ENCODE assay signal across 17 mouse cellular contexts in the genomic region with DNA sequence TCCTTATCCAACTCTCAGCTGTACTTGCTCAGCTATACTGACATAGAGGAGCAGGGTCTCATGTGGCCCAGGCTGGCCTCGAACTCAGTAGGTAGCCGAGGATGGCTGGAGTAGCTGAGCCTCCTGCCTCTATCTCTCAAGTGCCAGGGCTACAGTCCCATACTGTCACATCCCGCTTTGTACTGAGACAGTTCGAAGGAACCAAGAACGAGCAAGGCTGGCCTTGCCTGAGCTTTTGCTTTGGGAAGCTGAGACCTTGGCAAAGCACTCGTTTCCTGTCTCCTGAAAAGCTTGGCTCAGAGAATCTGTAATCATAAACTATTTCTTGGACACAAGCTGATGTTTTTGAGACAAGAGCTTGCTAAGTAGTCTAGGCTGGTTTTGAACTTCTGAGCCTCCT.
DNase-seq lines count a peak whose midpoint lies in the region; ATAC-seq lines count a peak whose summit lies in the region.
"Had no signal": no experiment of that assay in that cellular context is flagged by ENCODE, and none has a peak within 500 bp of the region (broad histone marks: within the 10 kb centered on the region; RNA-seq: fewer than 3 reads in every experiment).

No protein-coding gene starts in this region.

- H3K4me1 ChIP-seq in embryonic facial prominence, embryonic 14.5 days (ENCODE audit: control insufficient read depth, insufficient read depth, low read length) = no peaks in the 10 kb centered on the region
- peaks cover 6% of the 10 kb centered on the region; the same call in 1 of the 2 replicates for H3K4me1 ChIP-seq in embryonic facial prominence, embryonic 10.5 days
- no peaks in the 10 kb centered on the region for H3K4me1 ChIP-seq in intestine, embryonic 15.5 days (replicated peaks)
- H3K4me1 ChIP-seq: embryonic facial prominence, embryonic 13.5 days; hindbrain, embryonic 10.5 days had no signal

- WGBS in embryonic facial prominence, embryonic 14.5 days = 73% methylated on average over 6 of the region's 6 CpGs
- 83% methylated on average over 6 of the region's 6 CpGs for WGBS in embryonic facial prominence, embryonic 10.5 days
- 67% methylated on average over 6 of the region's 6 CpGs for whole genome bisulfite sequencing in intestine, embryonic 15.5 days

- H3K36me3 ChIP-seq in embryonic facial prominence, embryonic 14.5 days (ENCODE audit: control insufficient read depth, insufficient read depth, low read length) = no peaks in the 10 kb centered on the region
- H3K36me3 ChIP-seq in embryonic facial prominence, embryonic 10.5 days (replicated peaks) = no peaks in the 10 kb centered on the region
- no peaks in the 10 kb centered on the region for H3K36me3 ChIP-seq in intestine, embryonic 15.5 days
- H3K36me3 ChIP-seq: embryonic facial prominence, embryonic 13.5 days; heart, embryonic 12.5 days; hindbrain, embryonic 10.5 days; limb, embryonic 13.5 days had no signal

- no peak for ATAC-seq in embryonic facial prominence, embryonic 14.5 days (ENCODE audit: low read depth)
- ATAC-seq in intestine, embryonic 15.5 days = no peak
- ATAC-seq: liver, postnatal 0 days had no signal

- H3K4me3 ChIP-seq in embryonic facial prominence, embryonic 14.5 days (ENCODE audit: low read depth, low read length) = no peak overlapping the region
- no peak overlapping the region for H3K4me3 ChIP-seq in embryonic facial prominence, embryonic 10.5 days
- no peak overlapping the region for H3K4me3 ChIP-seq in intestine, embryonic 15.5 days (replicated peaks)
- H3K4me3 ChIP-seq: embryonic facial prominence, embryonic 13.5 days; heart, embryonic 12.5 days; hindbrain, embryonic 10.5 days; left cerebral cortex, adult 2 months; limb, embryonic 13.5 days had no signal

- no peak overlapping the region for H3K27ac ChIP-seq in embryonic facial prominence, embryonic 14.5 days (replicated peaks; ENCODE audit: low read depth, low read length)
- no peak overlapping the region for H3K27ac ChIP-seq in embryonic facial prominence, embryonic 10.5 days (replicated peaks)
- no peak overlapping the region for H3K27ac ChIP-seq in intestine, embryonic 15.5 days
- H3K27ac ChIP-seq: embryonic facial prominence, embryonic 13.5 days; hindbrain, embryonic 10.5 days; left cerebral cortex, adult 2 months; limb, embryonic 13.5 days had no signal

- H3K9me3 ChIP-seq in embryonic facial prominence, embryonic 14.5 days (ENCODE audit: control insufficient read depth, low read length) = no peaks in the 10 kb centered on the region
- no peaks in the 10 kb centered on the region for H3K9me3 ChIP-seq in embryonic facial prominence, embryonic 10.5 days
- no peaks in the 10 kb centered on the region for H3K9me3 ChIP-seq in intestine, embryonic 15.5 days
- H3K9me3 ChIP-seq: embryonic facial prominence, embryonic 13.5 days; heart, embryonic 12.5 days; hindbrain, embryonic 10.5 days; limb, embryonic 13.5 days had no signal

- no peak overlapping the region for H3K9ac ChIP-seq in embryonic facial prominence, embryonic 14.5 days (ENCODE audit: low read depth, low read length)
- no peak overlapping the region for H3K9ac ChIP-seq in intestine, embryonic 15.5 days
- H3K9ac ChIP-seq: embryonic facial prominence, embryonic 13.5 days; heart, embryonic 12.5 days; limb, embryonic 13.5 days; liver, postnatal 0 days had no signal

- no peak overlapping the region for H3K4me2 ChIP-seq in embryonic facial prominence, embryonic 14.5 days (ENCODE audit: low read depth, low read length)
- no peak overlapping the region for H3K4me2 ChIP-seq in intestine, embryonic 15.5 days (replicated peaks)
- H3K4me2 ChIP-seq: embryonic facial prominence, embryonic 13.5 days; heart, embryonic 12.5 days; limb, embryonic 13.5 days; midbrain, embryonic 11.5 days had no signal

- H3K27me3 ChIP-seq in embryonic facial prominence, embryonic 14.5 days (replicated peaks; ENCODE audit: control insufficient read depth, insufficient read depth, low read length) = no peaks in the 10 kb centered on the region
- no peaks in the 10 kb centered on the region for H3K27me3 ChIP-seq in embryonic facial prominence, embryonic 10.5 days (replicated peaks; ENCODE audit: low read depth, poor library complexity, severe bottlenecking)
- H3K27me3 ChIP-seq in intestine, embryonic 15.5 days (replicated peaks) = no peaks in the 10 kb centered on the region
- H3K27me3 ChIP-seq: embryonic facial prominence, embryonic 13.5 days; heart, embryonic 12.5 days; limb, embryonic 13.5 days had no signal

- peak; percentile 43 for DNase-seq in embryonic facial prominence, embryonic 14.5 days (ENCODE audit: low spot score)
- DNase-seq in embryonic facial prominence, embryonic 10.5 days (ENCODE audit: low spot score) = no peak
- peak; percentile 5 for DNase-seq in ovary, adult 18-20 months (ENCODE audit: low spot score)
- DNase-seq in ovary, postnatal 10 days (ENCODE audit: low spot score) = no peak
- peak; percentile 12 to 29 for DNase-seq in kidney, postnatal 4 days
- DNase-seq in lung, postnatal 4 days = peak; percentile 19 to 45
- DNase-seq in thymus, postnatal 0 days (ENCODE audit: low spot score) = no peak
- DNase-seq: gastrocnemius, postnatal 25 days; liver, postnatal 0 days; thymus, postnatal 36 days had no signal

Comparison
In these comparisons a context has a peak if more than half of its experiments do, and no peak if none do; other contexts are left out.
1. DNase-seq: peak in embryonic facial prominence, embryonic 14.5 days (single experiment), ovary, adult 18-20 months (single experiment), kidney, postnatal 4 days (2 of 2) and lung, postnatal 4 days (2 of 2); none in embryonic facial prominence, embryonic 10.5 days (single experiment), ovary, postnatal 10 days (single experiment) and thymus, postnatal 0 days (single experiment).